ENCODE assay signal across 10 mouse cellular contexts in genomic region chr10:24635331-24635815, GRCm38 (mm10). TPM values are rescaled to one million over a fixed set of nuclear protein-coding genes. Genes with fewer than 3 reads are reported as not detected.
DNase-seq lines count a peak whose midpoint lies in the region; ATAC-seq and TF ChIP-seq lines count a peak whose summit lies in the region.
"Had no signal": no experiment of that assay in that cellular context is flagged by ENCODE, and none has a peak within 500 bp of the region (broad histone marks: within the 10 kb centered on the region; RNA-seq: fewer than 3 reads in every experiment).

No protein-coding gene starts in this region.

- WGBS in heart, embryonic 12.5 days: 18% methylated on average over 11 of the region's 11 CpGs
- WGBS in intestine, embryonic 16.5 days: 43% methylated on average over 11 of the region's 11 CpGs
- 85% methylated on average over 11 of the region's 11 CpGs for WGBS in hindbrain, embryonic 10.5 days
- WGBS in forebrain, embryonic 12.5 days: 88% methylated on average over 11 of the region's 11 CpGs

- in situ Hi-C loops in ES-E14 (cut with MboI; ENCODE audit: low sequenced_read_pairs in 2 of 2, unreplicated experiment in 2 of 2): no loop called here

- 0 out of 2 replicates have a peak overlapping the region, but pooled peaks have one; percentile 33 for H3K27ac ChIP-seq in heart, embryonic 12.5 days (ENCODE audit: poor library complexity, severe bottlenecking)
- no peak overlapping the region for H3K27ac ChIP-seq in ES-E14 (ENCODE audit: insufficient read depth, low read depth, low read length, poor library complexity, severe bottlenecking)
- peak overlapping the region; percentile 96 for H3K27ac ChIP-seq in intestine, embryonic 16.5 days (ENCODE audit: low read length)
- H3K27ac ChIP-seq in hindbrain, embryonic 10.5 days: no peak overlapping the region
- H3K27ac ChIP-seq in forebrain, embryonic 12.5 days: no peak overlapping the region
- H3K27ac ChIP-seq: forebrain, embryonic 10.5 days had no signal

- no peaks in the 10 kb centered on the region for H3K9me3 ChIP-seq in heart, embryonic 12.5 days (replicated peaks)
- H3K9me3 ChIP-seq in ES-E14 (ENCODE audit: control insufficient read depth, insufficient read depth, low read depth, low read length): no peaks in the 10 kb centered on the region
- H3K9me3 ChIP-seq in intestine, embryonic 16.5 days (ENCODE audit: control insufficient read depth, low read length): no peaks in the 10 kb centered on the region
- H3K9me3 ChIP-seq in hindbrain, embryonic 10.5 days: no peaks in the 10 kb centered on the region
- no peaks in the 10 kb centered on the region for H3K9me3 ChIP-seq in forebrain, embryonic 12.5 days
- H3K9me3 ChIP-seq: forebrain, embryonic 10.5 days had no signal

- H3K4me1 ChIP-seq in heart, embryonic 12.5 days (replicated peaks): peaks cover 29% of the 10 kb centered on the region
- H3K4me1 ChIP-seq in ES-E14 (ENCODE audit: control insufficient read depth in 2 of 2, insufficient read depth in 2 of 2, low read length in 2 of 2, poor library complexity in 1 of 2): peaks cover 0 to 8% of the 10 kb centered on the region in 2 experiments; a peak in 1 of 4 replicates
- peaks cover 43% of the 10 kb centered on the region for H3K4me1 ChIP-seq in intestine, embryonic 16.5 days (ENCODE audit: control insufficient read depth, insufficient read depth, low read length)
- H3K4me1 ChIP-seq in hindbrain, embryonic 10.5 days (replicated peaks): 0 out of 2 replicates have a peak, but pooled peaks cover 4% of the 10 kb centered on the region
- peaks cover 2% of the 10 kb centered on the region; the same call in 1 of the 2 replicates for H3K4me1 ChIP-seq in forebrain, embryonic 12.5 days

- DNase-seq in heart, postnatal 4 days: no peak
- no peak for DNase-seq in ES-E14 (ENCODE audit: low read depth, low spot score)
- DNase-seq in adrenal gland, adult 2 months: no peak
- DNase-seq in hindbrain, embryonic 10.5 days (ENCODE audit: low spot score): no peak

- ATAC-seq in heart, embryonic 12.5 days (ENCODE audit: insufficient number of reproducible peaks, low FRiP score): 0 out of 2 replicates have a peak, but pooled peaks have one; percentile 27
- peak; percentile 77 for ATAC-seq in intestine, embryonic 16.5 days
- peak; percentile 37 for ATAC-seq in neutrophil, adult 5-6 weeks (ENCODE audit: extremely low read depth, insufficient number of reproducible peaks, low FRiP score, poor library complexity, severe bottlenecking)
- ATAC-seq in forebrain, embryonic 12.5 days (ENCODE audit: low FRiP score): no peak

- no peak overlapping the region for H3K9ac ChIP-seq in heart, embryonic 12.5 days
- H3K9ac ChIP-seq in ES-E14 (ENCODE audit: insufficient read depth, low read depth, low read length, poor library complexity, severe bottlenecking): 0 out of 2 replicates have a peak overlapping the region, but pooled peaks have one; percentile 22
- H3K9ac ChIP-seq in intestine, embryonic 16.5 days (ENCODE audit: low read depth, low read length): no peak overlapping the region
- no peak overlapping the region for H3K9ac ChIP-seq in forebrain, embryonic 12.5 days

- no peaks in the 10 kb centered on the region for H3K36me3 ChIP-seq in heart, embryonic 12.5 days
- H3K36me3 ChIP-seq in ES-E14 (ENCODE audit: control insufficient read depth, insufficient read depth, low read length, poor library complexity, severe bottlenecking): no peaks in the 10 kb centered on the region
- H3K36me3 ChIP-seq in intestine, embryonic 16.5 days (ENCODE audit: control insufficient read depth, insufficient read depth, low read length): no peaks in the 10 kb centered on the region
- H3K36me3 ChIP-seq in hindbrain, embryonic 10.5 days: no peaks in the 10 kb centered on the region
- H3K36me3 ChIP-seq in forebrain, embryonic 12.5 days (replicated peaks): no peaks in the 10 kb centered on the region
- H3K36me3 ChIP-seq: forebrain, embryonic 10.5 days had no signal

- H3K4me2 ChIP-seq in heart, embryonic 12.5 days: peak overlapping the region; percentile 23; the same call in 1 of the 2 replicates
- H3K4me2 ChIP-seq in intestine, embryonic 16.5 days (ENCODE audit: low read depth, low read length): 0 out of 2 replicates have a peak overlapping the region, but pooled peaks have one; percentile 2
- no peak overlapping the region for H3K4me2 ChIP-seq in forebrain, embryonic 12.5 days

- H3K27me3 ChIP-seq in heart, embryonic 12.5 days (replicated peaks): no peaks in the 10 kb centered on the region
- no peaks in the 10 kb centered on the region for H3K27me3 ChIP-seq in intestine, embryonic 16.5 days (replicated peaks; ENCODE audit: control insufficient read depth, insufficient read depth, low read length)
- H3K27me3 ChIP-seq in hindbrain, embryonic 10.5 days (ENCODE audit: insufficient read depth, poor library complexity, severe bottlenecking): no peaks in the 10 kb centered on the region
- no peaks in the 10 kb centered on the region for H3K27me3 ChIP-seq in forebrain, embryonic 12.5 days

- H3K4me3 ChIP-seq in heart, embryonic 12.5 days: no peak overlapping the region
- no peak overlapping the region for H3K4me3 ChIP-seq in ES-E14 (ENCODE audit: insufficient read depth in 1 of 2, low read depth in 1 of 2, low read length in 2 of 2, poor library complexity in 1 of 2, severe bottlenecking in 1 of 2)
- H3K4me3 ChIP-seq in intestine, embryonic 16.5 days (ENCODE audit: low read length): no peak overlapping the region
- H3K4me3 ChIP-seq in hindbrain, embryonic 10.5 days: no peak overlapping the region
- H3K4me3 ChIP-seq in forebrain, embryonic 12.5 days (replicated peaks): no peak overlapping the region
- H3K4me3 ChIP-seq: forebrain, embryonic 10.5 days; myocyte had no signal

TF ChIP-seq in ES-E14, 5 proteins besides CTCF, POLR2A, EP300 and RAD21:
- no peak for TF ChIP-seq MAFK (IDR thresholded peaks at IDR 0.05; ENCODE audit: insufficient read depth, low read depth, low read length)
- TF ChIP-seq ZC3H11A (IDR thresholded peaks at IDR 0.05; ENCODE audit: borderline replicate concordance, low read depth, low read length): no peak
- TF ChIP-seq HCFC1 (IDR thresholded peaks at IDR 0.05; ENCODE audit: borderline replicate concordance, insufficient read depth, low read length): no peak
- no peak for TF ChIP-seq ZNF384 (IDR thresholded peaks at IDR 0.05; ENCODE audit: low read depth, low read length)

RNA-seq across cellular contexts. Expression of gene Ccn2, which starts 40.1 kb away (rescaled TPM):
- 56.8 and 60.1 TPM in 2 replicates for polyA plus RNA-seq in heart, embryonic 12.5 days (2016; fragmentation: Nextera tagmentation; extraction: Ambion mirVana)
- 100 to 1,000 TPM; 160 to 233 TPM for total RNA-seq in heart, postnatal 4 days (2021)
- 109 and 147 TPM in 2 replicates for total RNA-seq in ES-E14 (2012; rRNA removed)
- polyA plus RNA-seq in intestine, embryonic 16.5 days (2015; fragmentation: Nextera tagmentation; extraction: Ambion mirVana): 8.9 and 12.7 TPM in 2 replicates
- total RNA-seq in neutrophil, adult 5-6 weeks (2017): not detected in 2 replicates
- 10 to 100 TPM; 51.1 to 78.2 TPM for total RNA-seq in adrenal gland, adult 2 months (2021)
- 241 and 278 TPM in 2 replicates for polyA plus RNA-seq in adrenal gland, adult 2 months (2012; rRNA removed)
- 7.2 and 8.3 TPM in 2 replicates for polyA plus RNA-seq in hindbrain, embryonic 10.5 days (2016; fragmentation: Nextera tagmentation; extraction: Ambion mirVana)
- 5.0 and 7.7 TPM in 2 replicates for polyA plus RNA-seq in forebrain, embryonic 12.5 days (2016; fragmentation: Nextera tagmentation; extraction: Ambion mirVana)

Comparison
In these comparisons a context has a peak if more than half of its experiments do, and no peak if none do; other contexts are left out.
1. H3K27ac ChIP-seq: peak in heart, embryonic 12.5 days (single experiment) and intestine, embryonic 16.5 days (single experiment); none in ES-E14 (single experiment), hindbrain, embryonic 10.5 days (single experiment) and forebrain, embryonic 12.5 days (single experiment).